Mouse (Mus musculus) ovary, adult 10 weeks (tissue): Measurements from ENCODE around the gene Rnf43. TPM values are rescaled to one million over a fixed set of nuclear protein-coding genes. Genes with fewer than 3 reads are reported as not detected.

Experiments used
- polyA plus RNA-seq: library from polyadenylated mRNA; stranded (reverse); fragments of 350-450 nt; fragmentation: Illumina TruSeq; extraction: RNeasy Lipid Tissue Mini Kit (QIAGEN cat#74804); gene quantifications from one replicate; pipeline ENCODE4 v1.2.3, GENCODE M21; 2014

The Rnf43 gene
- polyA plus RNA-seq, result 5.2 TPM

DNA sequence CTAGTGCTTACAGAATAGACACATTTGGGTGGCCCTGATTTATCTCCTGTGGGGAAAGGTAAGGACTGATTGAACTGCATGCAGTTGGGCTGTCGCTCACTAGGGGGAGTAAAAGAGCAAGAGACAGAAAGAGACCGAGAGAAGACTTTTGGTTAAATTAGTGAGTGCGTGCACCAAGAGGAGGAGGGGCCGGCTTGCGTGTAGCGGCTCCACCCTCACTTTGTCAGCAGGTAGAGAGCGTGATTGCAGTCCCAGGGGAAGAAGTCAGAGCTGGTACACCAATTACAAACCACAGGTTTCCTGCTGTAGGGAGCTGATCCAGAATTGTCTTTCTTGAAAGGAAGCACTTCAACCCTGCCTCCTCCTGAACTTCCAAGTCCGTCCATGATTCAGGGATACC, at the start of gene Rnf43:
TSS of gene Rnf43 (plus strand) at position 316 of the 400 bp plus-strand sequence.

DNA sequence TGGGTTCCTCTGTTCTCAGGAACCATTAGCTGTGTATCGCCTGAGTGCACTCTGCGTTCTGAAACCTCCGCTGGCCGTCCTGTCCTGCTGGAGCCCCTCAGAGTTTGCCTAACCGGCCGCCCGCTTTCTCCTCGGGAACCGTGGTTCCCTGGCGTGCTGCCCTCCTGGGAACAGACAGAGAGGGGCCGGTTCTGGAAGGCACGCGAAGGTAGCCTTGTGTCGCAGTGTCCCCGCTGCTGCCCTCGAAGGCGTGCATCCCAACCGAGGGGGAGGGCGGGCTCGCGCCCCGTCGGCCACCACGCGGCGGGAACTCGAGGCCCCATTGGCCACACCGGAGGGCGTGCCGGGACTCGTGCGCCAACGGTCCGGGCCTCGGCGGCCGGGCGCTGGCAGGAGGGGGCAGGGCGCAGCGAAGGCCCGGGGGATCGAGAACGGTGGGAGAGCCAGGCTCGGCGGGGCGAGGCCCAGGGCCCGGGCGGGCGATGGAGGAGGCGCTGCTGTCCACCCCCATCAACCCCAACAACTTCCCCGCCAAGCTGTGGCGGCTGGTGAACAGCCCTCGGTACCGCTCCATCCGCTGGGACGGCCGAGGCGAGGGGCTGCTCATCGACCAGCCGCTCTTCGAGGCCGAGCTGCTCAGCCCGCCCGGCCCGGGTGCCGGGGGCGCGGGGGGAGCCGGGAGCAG, 45.6 kb upstream of the Rnf43 start, which contains the start of gene Hsf5:
TSS of gene Hsf5 (plus strand) at position 375 of the 685 bp plus-strand sequence.

DNA sequence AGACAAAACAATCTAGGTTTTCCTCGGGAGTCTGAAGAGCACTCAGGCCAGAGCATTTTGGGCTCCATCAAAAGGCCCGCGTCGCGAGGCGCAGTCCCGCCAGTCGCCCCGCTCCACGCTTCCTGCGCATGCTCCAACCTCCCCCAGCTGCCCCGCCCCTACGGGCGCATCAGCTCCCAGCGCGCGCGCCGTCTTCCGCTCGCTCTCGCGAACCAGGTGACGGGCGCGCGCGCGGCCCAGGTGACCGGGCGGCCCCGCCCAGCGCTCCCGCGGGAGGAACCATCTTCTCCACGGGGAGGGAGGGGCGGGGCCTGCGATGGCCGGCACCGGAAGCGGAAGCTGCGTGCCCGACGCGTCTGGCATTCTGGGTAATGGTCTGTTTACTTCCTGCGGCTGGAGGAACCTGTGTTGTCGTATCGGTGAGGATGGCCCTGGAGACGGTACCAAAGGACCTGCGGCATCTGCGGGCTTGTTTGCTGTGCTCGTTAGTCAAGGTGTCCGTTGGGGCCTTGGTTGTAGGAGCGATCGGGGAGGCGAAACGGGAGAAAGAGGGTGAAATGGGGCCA, 74.7 kb downstream of the Rnf43 start, which contains the start of gene Supt4a:
TSS of gene Supt4a (plus strand) at position 378 of the 566 bp plus-strand sequence.

DNA sequence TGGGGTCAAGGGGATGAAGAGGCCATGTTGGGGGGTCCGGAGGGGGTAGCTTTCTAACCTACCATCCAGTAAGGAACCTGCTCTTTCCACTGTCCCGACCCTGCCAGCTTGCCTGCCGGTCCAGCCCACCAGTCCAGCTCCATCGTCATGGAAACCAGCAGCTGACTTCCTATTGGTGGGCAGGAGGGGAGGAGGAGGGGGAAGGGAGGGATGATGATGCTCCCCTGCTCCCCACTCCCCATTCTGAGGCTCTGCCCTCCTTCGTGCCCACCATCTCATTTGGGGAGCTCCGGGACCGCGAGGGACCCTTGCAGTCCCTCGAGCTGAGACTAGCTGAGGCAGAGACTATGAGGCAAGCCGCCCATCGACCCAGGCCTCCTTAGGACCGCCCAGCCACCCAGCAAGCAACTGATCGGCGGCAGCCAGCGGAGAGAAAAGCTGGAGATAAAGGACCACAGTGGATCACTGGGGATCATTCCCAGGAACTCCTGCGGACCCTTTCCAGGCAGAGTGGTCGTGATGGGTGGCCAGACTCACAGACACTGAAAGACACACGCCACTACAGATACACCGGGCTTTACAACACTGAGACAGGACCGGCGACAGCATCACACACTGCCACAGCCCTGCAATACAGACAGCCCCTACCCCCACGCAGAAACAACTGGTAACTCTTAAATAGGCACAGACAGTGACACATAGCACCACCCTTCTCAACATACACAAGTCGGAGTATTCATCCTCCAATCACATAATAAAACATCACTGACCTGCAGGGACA, 98.0 kb downstream of the Rnf43 start, which contains the start of gene Tspoap1:
TSS of gene Tspoap1 (plus strand) at position 241 of the 781 bp plus-strand sequence.

Other genes starting within 250 kb of the Rnf43 start
- not detected for gene Gm11492, start 96.1 kb upstream of the Rnf43 start, polyA plus RNA-seq
- 4.3 TPM for gene Sept4, start 93.8 kb upstream of the Rnf43 start, polyA plus RNA-seq
- gene Mtmr4, start 70.6 kb upstream of the Rnf43 start, polyA plus RNA-seq, result 30.2 TPM
- 0.83 TPM for gene Hsf5, start 45.6 kb upstream of the Rnf43 start, polyA plus RNA-seq
- 16.0 TPM for gene Supt4a, start 74.8 kb downstream of the Rnf43 start, polyA plus RNA-seq
- 0.48 TPM for gene Tspoap1, start 97.8 kb downstream of the Rnf43 start, polyA plus RNA-seq
- not detected for gene Mpo, start 130.9 kb downstream of the Rnf43 start, polyA plus RNA-seq
- not detected for gene Lpo, start 165.6 kb downstream of the Rnf43 start, polyA plus RNA-seq
- gene Mks1, start 190.5 kb downstream of the Rnf43 start, polyA plus RNA-seq, result 2.1 TPM
- gene Epx, start 212.8 kb downstream of the Rnf43 start, polyA plus RNA-seq, result not detected
- gene Olfr462, start 229.5 kb downstream of the Rnf43 start, polyA plus RNA-seq, result not detected
- gene Olfr463, start 234.7 kb downstream of the Rnf43 start, polyA plus RNA-seq, result not detected